Mouse (Mus musculus): ENCODE results near the gene Camk2d. TPM values are rescaled to one million over a fixed set of nuclear protein-coding genes. Genes with fewer than 3 reads are reported as not detected.
A peak's percentile ranks its signal among the peaks of the same experiment; 100 is the strongest.

Camk2d gene
- polyA plus RNA-seq, 3 experiments from 2014 or later, result 57.4 to 90.2 (median 67.9) TPM

GRCm38 (mm10) chr3:126652361-126652760 lies 56.3 kb downstream of the Camk2d start:
- ATAC-seq, result no peak

- ATAC-seq, result no peak
Observed at GRCm38 (mm10) chr3:126653118-126653517, 57.0 kb downstream of the Camk2d start.

DNA sequence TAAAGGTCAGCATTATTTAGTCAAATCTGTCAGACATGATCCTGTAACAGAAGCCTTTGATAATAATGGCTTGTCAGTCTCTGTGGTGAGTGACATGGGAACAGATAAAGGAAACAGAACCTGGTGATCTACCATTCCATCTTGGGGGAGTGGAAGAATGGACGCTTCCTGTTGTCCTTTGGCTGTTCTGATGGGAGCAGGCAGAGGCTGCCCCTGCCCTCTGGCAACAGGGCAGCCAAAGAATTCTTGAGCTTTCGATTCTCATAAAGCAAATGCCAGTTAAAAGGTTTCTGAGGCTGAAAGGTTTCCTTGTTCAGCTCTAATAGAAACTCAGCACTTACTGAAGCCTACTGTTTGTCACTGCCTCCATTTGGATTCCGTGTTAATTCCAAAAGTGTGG lies 60.1 kb downstream of the Camk2d start:
- ATAC-seq, result no peak

- peak; percentile 29 for ATAC-seq
Observed at GRCm38 (mm10) chr3:126657895-126658294, 61.8 kb downstream of the Camk2d start.

- no peak for ATAC-seq
Observed at GRCm38 (mm10) chr3:126658791-126659190, 62.7 kb downstream of the Camk2d start.

DNA sequence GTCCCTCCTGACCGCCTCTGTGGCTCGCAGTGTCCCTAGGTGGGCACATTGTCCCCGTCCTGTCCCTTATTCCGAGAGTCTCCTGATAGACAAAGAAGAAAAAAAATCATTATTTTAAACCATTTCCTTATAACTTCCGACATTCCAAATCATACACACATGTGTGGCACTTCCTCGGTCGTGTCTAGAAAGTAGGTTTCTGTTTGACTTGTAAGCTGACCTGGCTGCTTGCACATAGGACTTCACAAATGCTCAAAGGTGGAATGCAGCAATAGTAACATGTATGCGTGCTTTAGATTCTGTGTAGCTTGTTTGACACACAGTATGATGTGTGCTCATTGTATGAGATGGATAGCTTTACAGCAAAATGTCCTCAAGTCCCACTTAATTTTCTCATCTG lies 63.1 kb downstream of the Camk2d start:
- ATAC-seq, result no peak

- ATAC-seq, result peak; percentile 35
Observed at GRCm38 (mm10) chr3:126659832-126660564, 63.9 kb downstream of the Camk2d start.

DNA sequence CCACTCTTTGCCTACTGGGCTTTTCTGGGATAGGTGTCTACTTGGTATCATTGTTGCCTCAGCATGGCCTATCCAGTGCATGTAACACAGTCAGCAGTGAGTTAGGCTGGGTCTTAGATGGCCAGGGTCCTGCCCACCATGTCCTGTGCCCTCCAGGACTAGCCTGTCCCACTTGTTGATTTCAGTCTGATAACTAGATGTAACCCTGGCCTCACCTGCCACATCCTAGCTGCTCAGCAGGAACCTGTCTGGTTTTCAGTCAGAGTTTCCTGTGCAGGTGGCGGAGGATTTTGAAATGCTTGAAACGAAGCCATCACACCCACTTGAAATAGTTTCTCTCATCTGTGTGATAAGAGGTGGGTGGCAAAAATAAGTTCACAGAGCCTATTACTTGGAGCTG lies 64.5 kb downstream of the Camk2d start:
- ATAC-seq, result peak; percentile 71

GRCm38 (mm10) chr3:126660986-126661385 lies 64.9 kb downstream of the Camk2d start:
- ATAC-seq, result peak; percentile 20

GRCm38 (mm10) chr3:126661920-126662319 lies 65.8 kb downstream of the Camk2d start:
- ATAC-seq, result peak; percentile 32

- ATAC-seq, result peak; percentile 10
Observed at GRCm38 (mm10) chr3:126663436-126663835, 67.3 kb downstream of the Camk2d start.

DNA sequence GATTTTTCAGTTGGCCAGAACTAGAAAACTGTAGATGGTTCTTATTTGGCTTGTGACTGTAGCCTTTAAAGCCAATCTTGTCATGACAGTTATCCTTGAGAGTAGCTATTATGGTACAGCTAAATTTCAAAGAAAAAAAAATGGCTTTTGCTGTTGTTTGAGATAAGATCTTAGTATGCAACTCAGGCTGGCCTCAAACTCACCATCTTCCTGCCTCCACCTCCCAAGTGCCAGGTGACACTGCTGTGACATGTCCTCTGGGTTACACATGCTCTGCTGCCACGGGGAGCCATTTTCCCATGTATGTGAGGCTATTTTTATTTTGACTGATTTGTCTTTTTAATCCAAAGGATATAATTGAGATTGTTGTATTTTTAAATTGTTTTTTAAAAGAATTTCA lies 69.8 kb downstream of the Camk2d start:
- ATAC-seq, result no peak

DNA sequence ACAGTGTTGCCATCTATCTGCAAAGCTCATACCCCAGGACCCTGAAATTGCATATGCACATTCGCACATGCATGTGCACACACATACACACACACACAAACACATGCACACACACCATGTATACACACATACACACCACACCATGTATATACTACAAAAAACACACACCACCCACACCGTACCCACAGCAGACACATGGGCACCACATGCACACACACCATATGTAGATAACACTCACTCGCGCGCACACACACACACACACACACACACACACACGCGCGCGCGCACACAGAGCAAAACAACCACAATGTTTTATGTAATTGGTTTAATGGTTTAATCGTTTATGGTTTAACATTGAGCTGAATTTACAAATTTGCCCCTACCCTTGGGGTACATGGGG lies 70.9 kb downstream of the Camk2d start:
- ATAC-seq, result no peak

- ATAC-seq, result no peak
Observed at GRCm38 (mm10) chr3:126667451-126667850, 71.3 kb downstream of the Camk2d start.

DNA sequence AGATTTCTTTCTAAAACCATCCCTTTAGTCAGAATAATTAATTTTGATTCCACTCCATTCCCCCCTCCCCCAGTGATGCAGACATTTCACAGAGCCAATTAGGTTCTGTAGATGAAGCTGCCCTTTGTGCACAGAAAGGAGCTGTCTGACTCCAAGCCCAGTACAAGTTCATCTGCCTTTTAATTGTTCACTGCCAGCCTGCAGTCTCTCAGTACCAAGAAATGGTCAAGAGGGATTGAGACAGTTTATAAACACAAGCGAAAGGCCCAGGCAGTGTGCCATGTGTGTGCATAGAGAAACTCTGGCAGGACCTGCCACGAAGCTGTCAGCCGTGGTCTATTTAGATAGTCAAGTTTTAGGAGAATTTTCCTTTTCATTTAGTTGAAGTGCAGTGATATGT lies 72.0 kb downstream of the Camk2d start:
- no peak for ATAC-seq

DNA sequence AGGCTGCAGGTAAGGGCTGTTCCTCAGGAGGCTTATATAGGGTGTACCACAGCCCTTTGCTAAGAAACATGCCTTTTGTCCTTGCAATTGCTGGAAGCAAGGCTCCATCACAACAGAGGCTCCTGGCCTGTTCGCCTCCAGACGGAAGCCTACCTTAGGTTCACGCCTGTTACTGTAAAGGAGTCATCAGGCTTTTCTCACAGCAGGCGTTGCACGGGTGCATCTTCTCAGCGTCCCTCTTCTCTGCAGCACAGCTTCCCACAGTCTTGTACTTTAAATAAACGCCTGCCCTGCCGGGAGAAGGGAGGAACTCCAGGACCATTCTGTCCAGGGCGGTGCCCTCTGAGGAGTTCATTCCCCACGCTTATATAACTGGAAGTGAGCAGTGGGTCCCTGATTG lies 72.6 kb downstream of the Camk2d start:
- no peak for ATAC-seq

GRCm38 (mm10) chr3:126670413-126670812 lies 74.3 kb downstream of the Camk2d start:
- no peak for ATAC-seq

GRCm38 (mm10) chr3:126671292-126671691 lies 75.2 kb downstream of the Camk2d start:
- no peak for ATAC-seq

- no peak for ATAC-seq
Observed at GRCm38 (mm10) chr3:126681051-126681450, 84.9 kb downstream of the Camk2d start.

- no peak for ATAC-seq
Observed at GRCm38 (mm10) chr3:126681996-126682395, 85.9 kb downstream of the Camk2d start.

- no peak for ATAC-seq
Observed at GRCm38 (mm10) chr3:126685363-126685762, 89.3 kb downstream of the Camk2d start.

DNA sequence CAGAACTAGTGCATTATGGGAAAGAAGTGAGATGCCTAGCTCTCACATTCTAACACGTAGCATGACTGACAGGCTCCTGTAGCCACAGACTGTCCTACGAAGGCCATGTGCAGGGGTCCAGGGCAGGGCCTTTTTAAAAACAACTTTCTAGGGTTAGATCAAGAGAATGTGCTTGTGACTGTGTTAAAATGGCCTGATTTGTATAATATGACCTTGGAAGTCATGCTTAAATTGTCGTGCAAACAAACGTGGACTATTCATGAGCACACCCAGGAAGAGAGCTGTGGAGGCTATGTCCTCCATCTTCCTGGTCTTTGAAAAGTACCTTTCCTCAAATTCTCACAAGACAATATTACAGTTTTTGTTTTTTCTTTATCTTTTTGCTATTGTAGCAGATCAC lies 91.0 kb downstream of the Camk2d start:
- ATAC-seq, result peak; percentile 32

- ATAC-seq, result no peak
Observed at GRCm38 (mm10) chr3:126688516-126688915, 92.4 kb downstream of the Camk2d start.

DNA sequence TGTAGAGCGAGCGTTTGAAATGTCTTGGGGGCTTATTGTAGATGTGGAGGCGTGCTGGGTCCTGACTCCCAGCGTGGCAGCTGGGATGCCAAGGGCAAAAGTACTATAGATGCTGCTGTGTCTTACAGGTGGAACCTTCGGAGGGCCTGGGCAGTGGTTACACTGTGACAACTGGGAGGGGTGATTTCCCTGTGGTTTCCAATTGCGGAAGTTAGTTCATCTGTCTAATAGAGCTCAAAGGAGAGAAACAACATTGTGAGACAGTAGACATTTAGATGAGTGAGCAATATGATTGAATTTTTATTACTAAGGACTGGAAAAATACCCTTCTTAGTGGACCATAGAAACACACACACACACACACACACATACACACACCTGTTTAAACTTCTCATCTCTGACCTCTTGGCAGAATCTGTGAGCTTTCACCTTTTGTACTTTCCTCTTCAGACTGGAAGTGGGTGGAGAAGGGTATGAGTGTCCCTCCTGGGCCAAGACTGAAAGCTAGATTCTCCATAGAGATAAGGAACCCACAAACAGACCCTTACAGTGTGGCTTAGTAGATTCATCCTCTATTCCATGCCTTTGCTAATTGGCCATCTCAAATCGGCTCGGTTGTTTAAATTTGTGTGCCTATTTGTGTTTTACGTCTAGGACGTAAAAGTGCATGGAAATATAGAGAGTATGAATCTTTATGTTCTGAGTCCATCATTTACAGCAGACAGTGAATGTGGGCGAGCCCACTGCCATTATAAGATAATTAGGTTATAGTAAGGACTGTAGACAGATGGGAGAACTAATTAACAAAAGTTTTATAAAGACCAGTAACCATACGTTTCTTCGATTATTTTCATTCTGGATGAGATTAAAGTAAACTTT lies 94.8 kb downstream of the Camk2d start:
- ATAC-seq, result peak; percentile 56

Data from inflammation-experienced regulatory T-cells, adult 6 months (primary cell).